Mouse (Mus musculus): ENCODE results near the gene Slc35b2.

- no peak for TF ChIP-seq POLR2A (IDR thresholded peaks at IDR 0.05; ENCODE audit: borderline replicate concordance, low read depth, low read length)
- no peak for TF ChIP-seq CTCF (IDR thresholded peaks at IDR 0.05; ENCODE audit: low read depth, low read length)
These were observed 44.7 kb downstream of the Slc35b2 start for GRCm38 (mm10) chr17:45608396-45608795.

Measured in bone marrow macrophage, adult 2 months (primary cell).